Mouse (Mus musculus): ENCODE measurements at regions not wholly inside any gene's neighbourhood (a gene's known extent, or its start where the extent isn't known, plus 50 kb on each side); places are given as distances from the start of the nearest gene placed in this dataset.

GRCm38 (mm10) chr8:48937144-48937543 lies 93.4 kb upstream of the Tenm3 start:
- H3K36me3 ChIP-seq (ENCODE audit: control insufficient read depth, insufficient read depth, low read length): no peaks in the 10 kb centered on the region
- DNase-seq (ENCODE audit: low spot score) (no peak), ATAC-seq (ENCODE audit: low FRiP score, low TSS enrichment) (no peak)
- H3K27me3 ChIP-seq (ENCODE audit: control insufficient read depth, insufficient read depth, low read length): no peaks in the 10 kb centered on the region
- no peak for TF ChIP-seq EP300 (optimal IDR thresholded peaks at IDR 0.05)
- TF ChIP-seq CTCF (IDR thresholded peaks at IDR 0.05; ENCODE audit: low read depth): no peak
- H3K4me1 ChIP-seq (replicated peaks; ENCODE audit: control insufficient read depth, insufficient read depth): no peaks in the 10 kb centered on the region
- 83% methylated on average over 3 of the region's 3 CpGs for WGBS
- no peak overlapping the region for H3K27ac ChIP-seq (replicated peaks)
- no peak overlapping the region for H3K4me3 ChIP-seq (ENCODE audit: low read depth, low read length)
- H3K9ac ChIP-seq (ENCODE audit: low read length): no peak overlapping the region
- no peaks in the 10 kb centered on the region for H3K9me3 ChIP-seq (ENCODE audit: control insufficient read depth, low read length)
- H3K4me2 ChIP-seq (replicated peaks; ENCODE audit: low read depth): no peak overlapping the region

- H3K9me3 ChIP-seq (ENCODE audit: control insufficient read depth, low read length): no peaks in the 10 kb centered on the region
- DNase-seq (ENCODE audit: low spot score): no peak
- H3K27ac ChIP-seq (replicated peaks): no peak overlapping the region
- H3K4me3 ChIP-seq (ENCODE audit: low read depth, low read length): no peak overlapping the region
- no peak for ATAC-seq (ENCODE audit: low FRiP score, low TSS enrichment)
- H3K9ac ChIP-seq (ENCODE audit: low read length): no peak overlapping the region
- no peak overlapping the region for H3K4me2 ChIP-seq (replicated peaks; ENCODE audit: low read depth)
- H3K4me1 ChIP-seq (replicated peaks; ENCODE audit: control insufficient read depth, insufficient read depth): no peaks in the 10 kb centered on the region
- TF ChIP-seq CTCF (IDR thresholded peaks at IDR 0.05; ENCODE audit: low read depth): no peak
- TF ChIP-seq EP300 (optimal IDR thresholded peaks at IDR 0.05): no peak
- no peaks in the 10 kb centered on the region for H3K36me3 ChIP-seq (ENCODE audit: control insufficient read depth, insufficient read depth, low read length)
- H3K27me3 ChIP-seq (ENCODE audit: control insufficient read depth, insufficient read depth, low read length): no peaks in the 10 kb centered on the region
- 67% methylated on average over 11 of the region's 11 CpGs for WGBS
These were observed 83.4 kb upstream of the Tenm3 start for GRCm38 (mm10) chr8:48927135-48927534.

- Histone ChIP-seq H3K36me3 (ENCODE audit: control insufficient read depth, insufficient read depth, low read length) (no peaks in the 10 kb centered on the region), H3K9ac (ENCODE audit: low read length) (no peak overlapping the region), H3K4me1 (replicated peaks; ENCODE audit: control insufficient read depth, insufficient read depth) (no peaks in the 10 kb centered on the region), H3K27ac (replicated peaks) (no peak overlapping the region), H3K4me3 (ENCODE audit: low read depth, low read length) (no peak overlapping the region), H3K4me2 (replicated peaks; ENCODE audit: low read depth) (no peak overlapping the region), H3K9me3 (ENCODE audit: control insufficient read depth, low read length) (no peaks in the 10 kb centered on the region), H3K27me3 (ENCODE audit: control insufficient read depth, insufficient read depth, low read length) (no peaks in the 10 kb centered on the region)
- TF ChIP-seq EP300 (optimal IDR thresholded peaks at IDR 0.05): no peak
- TF ChIP-seq CTCF (IDR thresholded peaks at IDR 0.05; ENCODE audit: low read depth): peak; percentile 56
- DNase-seq (ENCODE audit: low spot score): peak; percentile 21
- WGBS: 48% methylated on average over 3 of the region's 3 CpGs
- no peak for ATAC-seq (ENCODE audit: low FRiP score, low TSS enrichment)
These were observed 71.5 kb upstream of the Tenm3 start for GRCm38 (mm10) chr8:48915275-48915674.

GRCm38 (mm10) chr8:48912842-48913241 lies 69.1 kb upstream of the Tenm3 start:
- Histone ChIP-seq H3K9ac (ENCODE audit: low read length) (no peak overlapping the region), H3K4me1 (replicated peaks; ENCODE audit: control insufficient read depth, insufficient read depth) (no peaks in the 10 kb centered on the region), H3K9me3 (ENCODE audit: control insufficient read depth, low read length) (no peaks in the 10 kb centered on the region), H3K4me2 (replicated peaks; ENCODE audit: low read depth) (no peak overlapping the region), H3K27ac (replicated peaks) (no peak overlapping the region), H3K27me3 (ENCODE audit: control insufficient read depth, insufficient read depth, low read length) (no peaks in the 10 kb centered on the region), H3K4me3 (ENCODE audit: low read depth, low read length) (no peak overlapping the region), H3K36me3 (ENCODE audit: control insufficient read depth, insufficient read depth, low read length) (no peaks in the 10 kb centered on the region)
- 76% methylated on average over 4 of the region's 4 CpGs for WGBS
- DNase-seq (ENCODE audit: low spot score): no peak
- no peak for ATAC-seq (ENCODE audit: low FRiP score, low TSS enrichment)
- no peak for TF ChIP-seq CTCF (IDR thresholded peaks at IDR 0.05; ENCODE audit: low read depth)
- no peak for TF ChIP-seq EP300 (optimal IDR thresholded peaks at IDR 0.05)

GRCm38 (mm10) chr8:48901668-48902406 lies 58.1 kb upstream of the Tenm3 start:
- no peaks in the 10 kb centered on the region for H3K9me3 ChIP-seq (ENCODE audit: control insufficient read depth, low read length)
- DNase-seq (ENCODE audit: low spot score): peak; percentile 14
- WGBS: 75% methylated on average over 6 of the region's 6 CpGs
- no peaks in the 10 kb centered on the region for H3K4me1 ChIP-seq (replicated peaks; ENCODE audit: control insufficient read depth, insufficient read depth)
- H3K4me3 ChIP-seq (ENCODE audit: low read depth, low read length): no peak overlapping the region
- TF ChIP-seq EP300 (optimal IDR thresholded peaks at IDR 0.05) (no peak), CTCF (IDR thresholded peaks at IDR 0.05; ENCODE audit: low read depth) (no peak)
- no peak overlapping the region for H3K4me2 ChIP-seq (replicated peaks; ENCODE audit: low read depth)
- H3K9ac ChIP-seq (ENCODE audit: low read length): no peak overlapping the region
- peak; percentile 78; the same call in 1 of the 2 replicates for ATAC-seq (ENCODE audit: low FRiP score, low TSS enrichment)
- no peak overlapping the region for H3K27ac ChIP-seq (replicated peaks)
- H3K36me3 ChIP-seq (ENCODE audit: control insufficient read depth, insufficient read depth, low read length): no peaks in the 10 kb centered on the region
- no peaks in the 10 kb centered on the region for H3K27me3 ChIP-seq (ENCODE audit: control insufficient read depth, insufficient read depth, low read length)

- ATAC-seq (ENCODE audit: low FRiP score, low TSS enrichment) (no peak), DNase-seq (ENCODE audit: low spot score) (no peak)
- Histone ChIP-seq H3K27me3 (ENCODE audit: control insufficient read depth, insufficient read depth, low read length) (no peaks in the 10 kb centered on the region), H3K4me1 (replicated peaks; ENCODE audit: control insufficient read depth, insufficient read depth) (no peaks in the 10 kb centered on the region), H3K4me2 (replicated peaks; ENCODE audit: low read depth) (no peak overlapping the region), H3K36me3 (ENCODE audit: control insufficient read depth, insufficient read depth, low read length) (no peaks in the 10 kb centered on the region), H3K4me3 (ENCODE audit: low read depth, low read length) (no peak overlapping the region), H3K9ac (ENCODE audit: low read length) (no peak overlapping the region), H3K9me3 (ENCODE audit: control insufficient read depth, low read length) (no peaks in the 10 kb centered on the region), H3K27ac (replicated peaks) (no peak overlapping the region)
- WGBS: 69% methylated on average over 2 of the region's 2 CpGs
- TF ChIP-seq EP300 (optimal IDR thresholded peaks at IDR 0.05): no peak
- TF ChIP-seq CTCF (IDR thresholded peaks at IDR 0.05; ENCODE audit: low read depth): no peak
These were observed 52.9 kb upstream of the Tenm3 start for GRCm38 (mm10) chr8:48896687-48897086.
